8 mouse cellular contexts compared by ENCODE assay signal in genomic region chr11:97575075-97575474, GRCm38 (mm10). TPM values are rescaled to one million over a fixed set of nuclear protein-coding genes. Genes with fewer than 3 reads are reported as not detected.
DNase-seq lines count a peak whose midpoint lies in the region; ATAC-seq and TF ChIP-seq lines count a peak whose summit lies in the region.

No protein-coding gene starts in this region.

- ATAC-seq in embryonic facial prominence, embryonic 15.5 days (ENCODE audit: insufficient number of reproducible peaks, low FRiP score, low TSS enrichment, low read depth) = peak; percentile 15; the same call in 1 of the 2 replicates
- peak; percentile 57 for ATAC-seq in intestine, embryonic 15.5 days
- peak; percentile 57 for ATAC-seq in midbrain, embryonic 12.5 days (ENCODE audit: low FRiP score, low read depth)
- ATAC-seq in stomach, postnatal 0 days (ENCODE audit: low FRiP score, low TSS enrichment) = peak; percentile 40; the same call in 1 of the 2 replicates

- no peaks in the 10 kb centered on the region for H3K9me3 ChIP-seq in embryonic facial prominence, embryonic 15.5 days (replicated peaks)
- H3K9me3 ChIP-seq in intestine, embryonic 15.5 days = no peaks in the 10 kb centered on the region
- H3K9me3 ChIP-seq in midbrain, embryonic 12.5 days = no peaks in the 10 kb centered on the region
- no peaks in the 10 kb centered on the region for H3K9me3 ChIP-seq in stomach, postnatal 0 days (ENCODE audit: control insufficient read depth, low read length)

- H3K4me1 ChIP-seq in embryonic facial prominence, embryonic 15.5 days = peaks cover 73% of the 10 kb centered on the region
- peaks cover 35% of the 10 kb centered on the region for H3K4me1 ChIP-seq in intestine, embryonic 15.5 days (replicated peaks)
- peaks cover 67% of the 10 kb centered on the region for H3K4me1 ChIP-seq in midbrain, embryonic 12.5 days
- no peaks in the 10 kb centered on the region for H3K4me1 ChIP-seq in stomach, postnatal 0 days (replicated peaks; ENCODE audit: control insufficient read depth, insufficient read depth)

- peak overlapping the region; percentile 16 for H3K9ac ChIP-seq in embryonic facial prominence, embryonic 15.5 days
- peak overlapping the region; percentile 57 for H3K9ac ChIP-seq in intestine, embryonic 15.5 days
- peak overlapping the region; percentile 90 for H3K9ac ChIP-seq in midbrain, embryonic 12.5 days (replicated peaks)
- H3K9ac ChIP-seq in stomach, postnatal 0 days (ENCODE audit: low read length) = peak overlapping the region; percentile 60

- DNase-seq in ES-CJ7 (ENCODE audit: low read depth, low spot score) = peak; percentile 79
- peak; percentile 72 for DNase-seq in adrenal gland, postnatal 25 days
- peak; percentile 94 for DNase-seq in left cerebral cortex, postnatal 4 days
- DNase-seq in stomach, postnatal 0 days (ENCODE audit: low spot score) = peak; percentile 73
- DNase-seq in gastrocnemius, postnatal 14 days = no peak

- peak overlapping the region; percentile 60 for H3K4me3 ChIP-seq in embryonic facial prominence, embryonic 15.5 days (replicated peaks)
- peak overlapping the region; percentile 62 for H3K4me3 ChIP-seq in intestine, embryonic 15.5 days (replicated peaks)
- H3K4me3 ChIP-seq in midbrain, embryonic 12.5 days = peak overlapping the region; percentile 79
- peak overlapping the region; percentile 58 for H3K4me3 ChIP-seq in stomach, postnatal 0 days (ENCODE audit: low read depth, low read length)

- H3K4me2 ChIP-seq in embryonic facial prominence, embryonic 15.5 days (replicated peaks) = peak overlapping the region; percentile 98
- peak overlapping the region; percentile 100 for H3K4me2 ChIP-seq in intestine, embryonic 15.5 days (replicated peaks)
- H3K4me2 ChIP-seq in midbrain, embryonic 12.5 days (replicated peaks) = peak overlapping the region; percentile 85
- H3K4me2 ChIP-seq in stomach, postnatal 0 days (replicated peaks; ENCODE audit: low read depth) = peak overlapping the region; percentile 96

- intact Hi-C loops in left cerebral cortex, postnatal 4 days (cut with DNase I) = loop anchor here (5.0 kb wide), 1 partner anchor 42 kb away; no protein-coding TSS in a partner anchor
- intact Hi-C loops in gastrocnemius, postnatal 14 days (cut with DNase I; ENCODE audit: low total_unique reads) = loop anchor here (5.0 to 10.0 kb wide), 2 partner anchors 42 to 90 kb away; no protein-coding TSS in a partner anchor

- peak overlapping the region; percentile 39; the same call in 1 of the 2 replicates for H3K27ac ChIP-seq in embryonic facial prominence, embryonic 15.5 days (replicated peaks)
- no peak overlapping the region for H3K27ac ChIP-seq in intestine, embryonic 15.5 days
- peak overlapping the region; percentile 97 for H3K27ac ChIP-seq in midbrain, embryonic 12.5 days (replicated peaks)
- 0 out of 2 replicates have a peak overlapping the region, but pooled peaks have one; percentile 13 for H3K27ac ChIP-seq in stomach, postnatal 0 days (replicated peaks)

- H3K27me3 ChIP-seq in embryonic facial prominence, embryonic 15.5 days = peaks cover 48% of the 10 kb centered on the region
- peaks cover 54% of the 10 kb centered on the region for H3K27me3 ChIP-seq in intestine, embryonic 15.5 days (replicated peaks)
- H3K27me3 ChIP-seq in midbrain, embryonic 12.5 days = peaks cover 69% of the 10 kb centered on the region
- peaks cover 3% of the 10 kb centered on the region; the same call in 1 of the 2 replicates for H3K27me3 ChIP-seq in stomach, postnatal 0 days (ENCODE audit: control insufficient read depth, insufficient read depth, low read length)

- no peak for TF ChIP-seq EP300 in stomach, postnatal 0 days (optimal IDR thresholded peaks at IDR 0.05)

- H3K36me3 ChIP-seq in embryonic facial prominence, embryonic 15.5 days = no peaks in the 10 kb centered on the region
- H3K36me3 ChIP-seq in intestine, embryonic 15.5 days = no peaks in the 10 kb centered on the region
- H3K36me3 ChIP-seq in midbrain, embryonic 12.5 days = no peaks in the 10 kb centered on the region
- no peaks in the 10 kb centered on the region for H3K36me3 ChIP-seq in stomach, postnatal 0 days (ENCODE audit: control insufficient read depth, insufficient read depth, low read length)

- WGBS in embryonic facial prominence, embryonic 15.5 days = 1% methylated on average over 48 of the region's 62 CpGs
- 0% methylated on average over 58 of the region's 62 CpGs for WGBS in intestine, embryonic 15.5 days
- WGBS in midbrain, embryonic 12.5 days = under 1% methylated on average over 25 of the region's 62 CpGs
- under 1% methylated on average over 28 of the region's 62 CpGs for WGBS in stomach, postnatal 0 days

- TF ChIP-seq CTCF in stomach, postnatal 0 days (IDR thresholded peaks at IDR 0.05; ENCODE audit: low read depth) = no peak

RNA-seq across cellular contexts. Expression of gene Srcin1, which starts 0.9 kb away (rescaled TPM):
- total RNA-seq in adrenal gland, postnatal 25 days (2021) = 9.8 and 9.9 TPM in 2 replicates
- 2.0 and 2.2 TPM in 2 replicates for polyA plus RNA-seq in embryonic facial prominence, embryonic 15.5 days (2015; fragmentation: Nextera tagmentation; extraction: Ambion mirVana)
- 0.24 and 0.25 TPM in 2 replicates for polyA plus RNA-seq in intestine, embryonic 15.5 days (2015; fragmentation: Nextera tagmentation; extraction: Ambion mirVana)
- total RNA-seq in left cerebral cortex, postnatal 4 days (2021) = 100 to 1,000 TPM; 163 to 177 TPM
- 6.5 and 7.3 TPM in 2 replicates for polyA plus RNA-seq in midbrain, embryonic 12.5 days (2016; fragmentation: Nextera tagmentation; extraction: Ambion mirVana)
- 0.49 and 0.50 TPM in 2 replicates for polyA plus RNA-seq in stomach, postnatal 0 days (2015; fragmentation: Nextera tagmentation; extraction: Ambion mirVana)
- total RNA-seq in gastrocnemius, postnatal 14 days (2021) = under 1 TPM; 0.51 to 0.64 TPM

RNA-seq across cellular contexts. Expression of gene Epop, which starts 54.4 kb away (rescaled TPM):
- total RNA-seq in adrenal gland, postnatal 25 days (2021) = 6.2 and 7.8 TPM in 2 replicates
- polyA plus RNA-seq in embryonic facial prominence, embryonic 15.5 days (2015; fragmentation: Nextera tagmentation; extraction: Ambion mirVana) = 3.7 and 4.3 TPM in 2 replicates
- polyA plus RNA-seq in intestine, embryonic 15.5 days (2015; fragmentation: Nextera tagmentation; extraction: Ambion mirVana) = 2.7 and 3.7 TPM in 2 replicates
- total RNA-seq in left cerebral cortex, postnatal 4 days (2021) = 1 to 10 TPM; 5.6 to 6.3 TPM
- 14.2 and 16.2 TPM in 2 replicates for polyA plus RNA-seq in midbrain, embryonic 12.5 days (2016; fragmentation: Nextera tagmentation; extraction: Ambion mirVana)
- polyA plus RNA-seq in stomach, postnatal 0 days (2015; fragmentation: Nextera tagmentation; extraction: Ambion mirVana) = 9.7 and 10.8 TPM in 2 replicates
- 1 to 10 TPM in 1 of 2 experiments, under 1 TPM in 1; 0.60 to 1.3 TPM for total RNA-seq in gastrocnemius, postnatal 14 days (2021)

Comparison
In these comparisons a context has a peak if more than half of its experiments do, and no peak if none do; other contexts are left out.
1. H3K9ac ChIP-seq: peak in every context shown above with its lines; median percentile 90 in midbrain, embryonic 12.5 days; 60 in stomach, postnatal 0 days; 57 in intestine, embryonic 15.5 days; 16 in embryonic facial prominence, embryonic 15.5 days.